Mouse (Mus musculus) layer of hippocampus, adult 2 months (tissue): Measurements from ENCODE around the gene 4930579F01Rik. TPM values are rescaled to one million over a fixed set of nuclear protein-coding genes. Genes with fewer than 3 reads are reported as not detected.

Experiments
- DNase-seq, 2 experiments: peaks; one replicate each; pipeline ENCODE4 v3.0.0; 2022; ENCODE audit warnings: low spot score in 2 of 2
- H3K27ac ChIP-seq: fragments of 200-600 bp; 2 replicates; pipeline ENCODE4 v1.8.1; 2022
- H3K4me3 ChIP-seq: fragments of 200-600 bp; 2 replicates; pipeline ENCODE4 v1.8.1; 2022; ENCODE audit warnings: mild to moderate bottlenecking
- CTCF ChIP-seq: fragments of 200-600 bp; conservative IDR thresholded peaks from 2 replicates; pipeline ENCODE4 v1.8.1; 2022; ENCODE audit warnings: antibody characterized with exemption, mild to moderate bottlenecking, moderate library complexity
- total RNA-seq, 2 experiments: library from RNA; stranded (reverse); gene quantifications; 2 replicates each; pipeline ENCODE4 v1.2.3; 2021

4930579F01Rik gene
- total RNA-seq, 2 experiments from 2014 or later, result not detected

DNA sequence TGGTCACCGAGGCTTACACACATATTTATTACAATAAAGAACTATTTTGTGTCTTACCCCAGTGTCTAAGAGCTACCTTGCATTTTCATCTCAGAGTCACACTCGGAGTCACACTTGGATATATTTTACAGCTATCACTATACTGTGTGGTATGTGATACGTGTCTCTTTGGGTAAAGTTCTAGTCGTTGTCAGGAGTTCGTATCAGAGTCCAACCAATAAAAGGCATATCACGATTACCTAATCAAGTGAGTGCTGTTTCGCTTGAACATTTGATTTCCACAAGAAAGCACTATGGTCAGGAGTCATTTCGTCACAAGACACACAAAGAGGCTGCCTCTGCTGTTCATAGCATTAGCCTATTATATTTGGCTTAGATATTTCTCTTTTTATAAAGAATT lies 60.2 kb downstream of the 4930579F01Rik start:
- DNase-seq, result no peak
- no peak overlapping the region for H3K27ac ChIP-seq
- no peak for TF ChIP-seq CTCF
- no peak overlapping the region for H3K4me3 ChIP-seq

DNA sequence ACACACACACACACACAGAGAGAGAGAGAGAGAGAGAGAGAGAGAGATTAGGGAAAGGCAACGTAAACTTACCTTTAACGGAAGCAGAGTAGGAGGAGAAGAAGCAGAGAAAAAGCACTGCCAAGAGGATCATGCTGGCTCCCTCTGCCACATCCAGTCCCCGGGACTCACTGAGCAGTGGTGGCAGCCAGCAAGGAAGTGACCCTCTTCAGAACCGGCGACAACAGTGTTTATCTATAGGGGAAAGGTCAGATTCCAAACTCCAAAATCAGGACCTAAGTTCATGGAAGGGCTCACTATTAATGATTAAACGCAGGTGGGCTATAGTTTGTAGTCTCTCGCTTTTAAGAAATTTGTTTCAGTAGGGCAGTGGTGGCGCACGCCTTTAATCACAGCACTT lies 62.5 kb downstream of the 4930579F01Rik start:
- no peak for TF ChIP-seq CTCF
- Histone ChIP-seq H3K27ac (no peak overlapping the region), H3K4me3 (no peak overlapping the region)
- no peak for DNase-seq

DNA sequence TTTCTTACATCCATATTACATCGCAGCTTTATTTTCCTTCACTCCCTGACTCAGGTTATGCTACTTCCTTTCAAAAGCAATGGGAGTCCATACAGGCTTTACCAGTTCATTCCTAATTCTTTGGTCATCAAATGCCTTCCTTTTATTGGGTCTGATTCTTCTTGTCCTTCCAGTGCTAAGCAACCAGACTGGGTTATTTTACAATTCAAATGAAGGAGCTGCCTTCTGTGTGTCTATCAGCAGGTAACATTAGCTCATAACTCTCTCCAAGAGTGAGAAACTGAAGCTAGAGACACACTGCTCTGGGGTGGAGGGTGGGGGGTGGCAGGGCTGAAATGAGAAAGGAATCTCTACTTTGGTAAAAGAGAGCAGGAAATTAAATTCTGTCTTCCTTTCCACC lies 62.9 kb downstream of the 4930579F01Rik start:
- Histone ChIP-seq H3K27ac (no peak overlapping the region), H3K4me3 (no peak overlapping the region)
- no peak for TF ChIP-seq CTCF
- DNase-seq, result no peak

DNA sequence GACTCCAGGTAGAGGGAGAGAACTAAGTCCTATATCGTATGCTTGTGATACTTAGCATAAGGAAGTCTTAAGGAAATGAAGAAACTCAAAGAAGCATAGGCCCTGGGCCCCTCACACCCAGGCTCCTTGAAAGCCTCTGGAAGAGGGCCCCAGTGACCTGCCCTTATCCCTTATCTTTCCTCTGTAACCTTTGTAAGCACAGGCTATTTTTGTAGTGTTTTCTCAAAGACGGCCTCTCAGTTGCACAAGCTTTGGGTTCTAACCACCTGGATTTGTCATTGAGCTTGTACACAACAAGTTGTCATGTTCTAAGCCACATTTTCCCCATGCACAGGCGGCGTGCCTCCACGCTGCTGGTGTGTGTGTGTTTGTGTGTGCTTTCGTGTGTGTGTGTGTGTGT lies 64.5 kb downstream of the 4930579F01Rik start:
- TF ChIP-seq CTCF, result no peak
- no peak for DNase-seq
- H3K27ac ChIP-seq, result no peak overlapping the region
- no peak overlapping the region for H3K4me3 ChIP-seq

DNA sequence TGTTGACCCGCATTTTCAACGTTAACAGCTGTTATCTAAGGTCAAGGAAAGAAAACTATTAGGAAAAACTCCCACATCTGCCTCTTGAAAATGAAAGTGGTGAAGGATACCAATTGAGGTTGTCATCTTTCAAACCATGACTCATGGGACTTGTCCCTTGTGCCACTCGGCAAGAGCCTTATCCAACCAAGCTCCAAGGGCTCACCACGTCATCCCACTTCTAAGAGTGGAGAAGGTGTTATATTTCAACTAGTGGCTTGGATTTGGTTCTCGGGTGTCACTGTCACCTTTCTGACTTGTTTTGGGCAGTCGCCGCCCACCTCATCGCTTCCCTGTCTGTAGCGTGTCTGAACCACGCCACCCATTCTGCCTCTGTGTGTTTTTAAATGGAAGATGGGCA lies 69.8 kb downstream of the 4930579F01Rik start:
- Histone ChIP-seq H3K27ac (no peak overlapping the region), H3K4me3 (no peak overlapping the region)
- no peak for DNase-seq
- no peak for TF ChIP-seq CTCF

DNA sequence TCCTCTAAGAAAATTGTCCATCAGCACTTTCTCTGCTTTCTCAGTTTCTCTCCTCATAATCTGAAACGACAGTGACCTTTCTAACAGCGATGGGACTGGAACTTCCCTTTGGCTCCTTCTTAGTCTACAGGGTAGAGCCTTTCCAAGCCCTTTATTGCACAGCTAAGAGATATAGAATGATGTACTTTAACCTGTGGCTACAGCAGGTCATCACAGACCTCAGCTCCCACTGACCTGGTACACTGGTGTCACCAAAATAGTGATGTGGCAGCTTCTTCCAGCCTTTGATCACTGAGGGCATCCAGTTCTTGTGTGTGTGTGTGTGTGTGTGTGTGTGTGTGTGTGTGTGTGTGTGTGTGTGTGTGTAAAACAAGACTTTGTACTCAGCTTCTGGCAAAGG lies 72.2 kb downstream of the 4930579F01Rik start:
- H3K27ac ChIP-seq, result no peak overlapping the region
- H3K4me3 ChIP-seq, result no peak overlapping the region
- no peak for TF ChIP-seq CTCF
- no peak for DNase-seq

DNA sequence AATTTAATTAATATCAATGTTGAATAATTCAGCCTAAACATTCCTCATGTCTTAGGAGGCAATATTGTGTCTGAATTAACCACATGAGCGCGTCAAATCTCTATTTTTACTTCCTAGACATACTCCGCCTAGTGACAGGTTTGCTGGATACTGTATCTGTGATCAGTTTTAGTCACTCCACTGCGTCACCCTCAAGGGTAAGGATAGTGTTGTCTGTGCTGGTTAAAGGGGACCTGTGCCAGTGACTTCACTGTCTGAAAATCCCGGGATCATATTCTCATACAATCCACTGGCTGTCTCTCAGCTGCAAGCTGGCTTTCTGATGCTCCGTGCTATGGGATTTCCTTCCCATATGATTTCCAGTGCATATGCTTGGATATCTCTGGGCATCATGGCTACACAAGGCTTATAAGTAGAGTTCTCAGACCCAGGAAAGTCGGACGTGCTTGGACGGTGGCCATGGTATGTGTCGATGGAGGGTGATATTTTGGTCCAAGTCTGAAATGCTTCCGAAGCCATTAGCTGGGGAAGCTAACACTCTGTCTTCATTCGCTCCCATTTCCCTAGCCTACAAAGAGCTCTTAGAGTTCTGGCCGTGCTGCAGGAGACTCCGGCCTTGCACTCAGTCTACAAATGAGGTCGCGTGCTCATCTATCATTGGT lies 74.0 kb downstream of the 4930579F01Rik start:
- Histone ChIP-seq H3K4me3 (no peak overlapping the region), H3K27ac (no peak overlapping the region)
- TF ChIP-seq CTCF, result no peak
- DNase-seq, result no peak

DNA sequence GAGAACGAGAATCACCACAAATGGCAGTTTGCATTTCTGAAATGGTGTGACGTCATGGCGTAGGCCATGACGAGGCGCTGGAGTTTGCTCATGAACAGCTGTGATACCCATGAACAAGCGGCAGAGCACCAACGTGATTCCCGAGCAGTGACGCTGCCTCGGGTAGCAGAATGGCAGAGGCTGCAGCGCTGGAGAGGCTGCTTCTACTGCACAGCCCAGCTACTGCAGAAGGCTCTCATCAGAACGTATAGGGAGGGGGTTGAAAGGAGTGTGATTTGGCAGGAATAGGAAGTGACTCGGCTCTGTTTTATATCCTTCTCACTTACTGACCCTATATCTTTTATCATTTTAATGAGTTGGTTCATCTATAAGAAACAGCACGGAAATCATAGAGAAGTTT lies 74.8 kb downstream of the 4930579F01Rik start:
- H3K4me3 ChIP-seq, result no peak overlapping the region
- no peak for DNase-seq
- no peak for TF ChIP-seq CTCF
- no peak overlapping the region for H3K27ac ChIP-seq

DNA sequence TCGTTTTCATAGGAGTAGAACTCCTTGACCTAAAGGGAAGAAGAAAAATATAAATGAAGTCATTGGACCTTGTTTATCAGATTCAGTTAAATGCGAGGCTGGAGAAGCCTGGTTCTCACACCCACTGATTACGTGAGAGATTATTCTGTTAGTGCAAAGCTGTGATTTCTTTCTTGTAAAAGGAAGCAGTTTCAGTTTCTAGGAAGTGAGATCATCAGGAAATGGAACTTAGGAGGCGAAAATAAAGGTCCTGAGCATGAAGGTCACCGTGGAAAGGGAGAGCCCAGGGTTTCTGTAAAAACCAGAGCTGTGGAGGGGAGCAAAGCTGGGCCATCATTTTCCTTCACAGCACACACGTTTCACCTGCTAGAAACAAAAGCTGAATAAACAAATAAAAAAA lies 75.2 kb downstream of the 4930579F01Rik start:
- H3K4me3 ChIP-seq, result no peak overlapping the region
- no peak overlapping the region for H3K27ac ChIP-seq
- DNase-seq, result no peak
- no peak for TF ChIP-seq CTCF

DNA sequence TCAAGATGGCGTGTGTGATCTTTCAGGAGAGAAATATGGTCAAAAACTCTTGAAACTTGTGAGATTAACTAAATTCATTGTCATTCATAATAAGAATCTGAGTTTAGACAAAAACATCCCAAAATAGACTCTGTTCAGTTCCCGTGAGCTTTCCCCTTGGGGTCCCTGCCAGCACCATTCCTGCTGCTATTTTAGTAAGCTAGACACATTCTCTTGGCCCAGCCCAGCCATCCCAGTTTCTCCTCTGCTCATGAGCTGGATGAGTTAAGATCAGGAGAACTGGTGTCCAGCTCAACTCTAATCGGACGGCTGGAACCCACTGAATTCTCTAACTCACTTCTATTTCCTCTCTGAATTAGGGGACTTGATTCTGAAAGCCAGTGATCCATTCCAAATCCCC lies 76.8 kb downstream of the 4930579F01Rik start:
- no peak for DNase-seq
- TF ChIP-seq CTCF, result no peak
- H3K4me3 ChIP-seq, result no peak overlapping the region
- H3K27ac ChIP-seq, result no peak overlapping the region

DNA sequence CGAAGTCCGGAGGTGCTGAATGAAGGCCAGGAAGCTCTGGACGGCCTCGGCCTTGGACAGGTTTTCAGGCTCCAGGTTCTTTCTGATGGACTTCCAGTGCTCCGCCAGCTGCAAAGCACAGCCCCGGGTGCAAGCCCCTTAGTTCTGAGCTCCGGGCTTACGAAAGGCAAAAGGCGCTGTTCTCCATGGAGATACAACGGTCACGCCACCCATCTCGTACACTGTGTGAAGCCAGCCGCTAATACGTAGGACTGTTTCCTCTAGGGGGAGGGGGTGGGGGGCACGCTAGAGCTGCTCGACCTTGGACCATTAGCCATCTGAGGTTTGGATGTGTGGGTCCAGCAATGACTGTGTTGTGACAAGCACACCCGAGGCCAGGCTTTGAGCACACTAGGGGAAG lies 79.5 kb downstream of the 4930579F01Rik start:
- no peak overlapping the region for H3K27ac ChIP-seq
- no peak for DNase-seq
- no peak overlapping the region for H3K4me3 ChIP-seq
- TF ChIP-seq CTCF, result no peak

Other genes with a start within 250 kb of the 4930579F01Rik start
- gene Dapp1, start 212.3 kb downstream of the 4930579F01Rik start, total RNA-seq, result 1 to 10 TPM; 4.2 to 5.6 TPM
- gene 1110002E22Rik, start 128.8 kb downstream of the 4930579F01Rik start, total RNA-seq, result 1 to 10 TPM; 2.2 to 2.5 TPM
- gene Gm5105, start 126.4 kb downstream of the 4930579F01Rik start, total RNA-seq, result under 1 TPM in 1 of 2 experiments, not detected in 1; 0.22 TPM
- gene Trmt10a, start 50.4 kb downstream of the 4930579F01Rik start, total RNA-seq, result 1 to 10 TPM; 5.1 to 5.6 TPM
- gene Mttp, start 48.9 kb downstream of the 4930579F01Rik start, total RNA-seq, result 1 to 10 TPM; 6.9 to 7.2 TPM
- gene Adh7, start 23.9 kb upstream of the 4930579F01Rik start, total RNA-seq, result under 1 TPM in 1 of 2 experiments, not detected in 1; 0.10 TPM
- 1 to 10 TPM in 1 of 2 experiments, under 1 TPM in 1; 0.61 to 1.1 TPM for gene Adh1, start 67.2 kb upstream of the 4930579F01Rik start, total RNA-seq
- gene Adh6a, start 119.5 kb upstream of the 4930579F01Rik start, total RNA-seq, result not detected
- gene Adh6b, start 147.9 kb upstream of the 4930579F01Rik start, total RNA-seq, result not detected
- not detected for gene Adh4, start 221.6 kb upstream of the 4930579F01Rik start, total RNA-seq
- gene Adh5, start 249.3 kb upstream of the 4930579F01Rik start, total RNA-seq, result 10 to 100 TPM; 69.6 to 70.8 TPM